Mouse (Mus musculus) liver, postnatal 0 days (tissue): ENCODE data around the gene Urad.

Experiments used
- CTCF ChIP-seq: sonication (generic); IDR thresholded peaks from 2 replicates; pipeline ENCODE4 v1.5.1; 2016; ENCODE audit warnings: antibody characterized with exemption, low read depth
- EP300 ChIP-seq: IDR thresholded peaks from 2 replicates; pipeline ENCODE4 v1.6.1; 2016; ENCODE audit warnings: antibody characterized with exemption, low read depth, mild to moderate bottlenecking

GRCm38 (mm10) chr5:147299255-147300000 is 22.8 kb downstream of the Urad start:
- TF ChIP-seq CTCF (peak; percentile 73), EP300 (no peak)
